Mouse (Mus musculus): ENCODE measurements at regions not wholly inside any gene's neighbourhood (a gene's known extent, or its start where the extent isn't known, plus 50 kb on each side); places are given as distances from the start of the nearest gene placed in this dataset.

DNA sequence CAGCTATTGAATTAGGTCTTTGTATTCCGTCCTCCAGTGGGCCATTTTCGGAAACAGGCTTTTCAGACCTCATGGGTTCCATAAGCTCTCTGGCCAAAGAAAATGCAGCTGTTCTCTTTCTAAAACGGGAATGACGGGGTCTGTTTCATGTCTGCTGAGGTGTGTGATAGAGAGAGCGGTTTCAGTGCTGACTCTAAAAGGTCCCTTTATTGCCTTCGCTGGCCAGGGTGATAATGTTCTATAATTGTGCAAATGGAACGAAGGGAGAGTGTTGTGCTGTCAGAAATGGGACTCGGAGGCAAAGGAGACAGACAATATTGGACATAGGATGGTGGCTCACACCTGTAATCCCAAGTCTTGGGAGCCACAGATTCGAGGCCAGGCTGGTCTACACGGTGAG is 53.5 kb upstream of the Osbpl8 start:
- DNase-seq (ENCODE audit: low spot score in 2 of 2) = no peak

DNA sequence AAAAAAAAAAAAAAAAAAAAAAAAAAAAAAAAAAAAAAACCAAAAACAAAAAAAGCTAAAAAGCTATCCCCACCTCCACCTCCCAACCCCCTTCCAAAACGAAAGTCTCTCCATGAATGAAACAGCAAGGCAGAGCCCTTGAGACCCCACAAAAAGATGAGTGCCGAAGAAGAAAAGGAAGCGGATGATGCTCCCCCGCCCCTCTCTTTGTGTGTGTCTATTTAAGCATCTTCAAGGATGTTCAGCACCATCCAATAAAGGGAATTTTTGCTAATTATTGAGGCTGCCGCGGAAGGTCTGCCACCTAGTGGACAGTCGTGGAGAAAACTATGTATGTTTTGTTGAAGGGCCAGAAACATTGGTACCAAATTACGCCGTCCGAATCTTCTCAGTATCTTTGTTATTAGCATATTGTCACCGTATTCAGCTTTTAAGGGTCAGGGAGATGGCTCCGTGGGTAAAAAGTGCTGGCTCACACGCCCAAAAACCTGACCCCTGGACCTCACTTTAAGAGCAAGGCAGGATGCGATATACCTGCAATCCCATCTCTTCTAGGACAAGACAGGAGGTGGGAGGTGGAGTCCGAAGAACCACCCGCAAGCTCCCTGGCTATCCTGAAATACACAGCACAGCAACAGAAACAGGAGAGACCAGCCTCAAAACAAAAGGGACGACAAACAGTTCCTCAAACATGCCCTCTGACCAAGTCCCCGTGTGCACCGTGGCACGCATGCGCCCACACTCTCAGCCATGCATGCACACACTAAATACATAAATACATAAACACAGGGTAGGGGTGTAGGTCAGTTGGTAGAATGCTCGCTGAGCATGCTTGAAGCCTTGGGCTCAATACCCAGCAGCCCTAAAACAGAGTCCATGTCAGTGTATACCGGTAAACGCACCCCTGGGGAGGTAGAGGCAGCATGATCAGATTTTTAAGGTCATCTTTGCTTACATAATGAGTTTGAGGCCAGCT is 55.6 kb upstream of the Osbpl8 start:
- DNase-seq (ENCODE audit: low spot score in 2 of 2) = peak; percentile 53 to 74

DNA sequence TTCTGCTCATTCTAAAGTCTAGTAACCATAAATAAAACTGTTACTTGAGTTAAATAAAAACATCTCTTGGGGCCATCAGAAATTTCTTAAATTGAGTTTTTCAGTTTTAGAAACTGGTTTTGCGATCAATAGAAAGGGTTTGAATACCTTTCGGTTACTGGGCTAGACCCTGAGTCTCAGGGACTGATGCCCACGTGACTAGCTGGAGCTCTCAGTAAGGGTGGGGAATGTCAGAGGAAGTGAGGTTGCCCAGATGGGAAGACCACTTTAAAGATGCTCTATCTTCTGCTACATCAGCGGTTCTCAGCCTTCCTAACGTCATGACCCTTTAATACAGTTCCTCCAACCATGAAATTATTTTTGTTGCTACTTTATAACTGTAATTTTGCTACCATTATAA is 56.7 kb upstream of the Osbpl8 start:
- no peak for DNase-seq (ENCODE audit: low spot score in 2 of 2)

DNA sequence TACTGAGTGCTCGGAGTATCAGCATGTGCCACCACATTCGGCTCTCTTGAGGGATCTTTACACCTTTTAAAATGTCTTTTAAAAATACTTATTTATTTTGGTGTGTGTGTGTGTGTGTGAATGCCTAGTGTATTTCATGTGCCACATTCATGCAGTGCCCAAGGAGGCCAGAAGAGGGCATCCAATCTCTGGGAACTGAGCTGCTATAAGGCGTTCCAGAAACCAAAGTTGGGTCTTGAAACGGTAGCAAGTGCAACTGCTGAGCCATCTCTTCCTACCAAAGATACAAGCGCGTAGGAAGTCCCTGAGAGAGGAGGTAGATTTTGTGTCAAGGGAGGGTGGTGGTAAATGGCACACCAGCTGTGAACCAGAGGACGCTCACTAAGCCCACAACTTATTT is 57.2 kb upstream of the Osbpl8 start:
- peak; percentile 67 to 83 for DNase-seq (ENCODE audit: low spot score in 2 of 2)

DNA sequence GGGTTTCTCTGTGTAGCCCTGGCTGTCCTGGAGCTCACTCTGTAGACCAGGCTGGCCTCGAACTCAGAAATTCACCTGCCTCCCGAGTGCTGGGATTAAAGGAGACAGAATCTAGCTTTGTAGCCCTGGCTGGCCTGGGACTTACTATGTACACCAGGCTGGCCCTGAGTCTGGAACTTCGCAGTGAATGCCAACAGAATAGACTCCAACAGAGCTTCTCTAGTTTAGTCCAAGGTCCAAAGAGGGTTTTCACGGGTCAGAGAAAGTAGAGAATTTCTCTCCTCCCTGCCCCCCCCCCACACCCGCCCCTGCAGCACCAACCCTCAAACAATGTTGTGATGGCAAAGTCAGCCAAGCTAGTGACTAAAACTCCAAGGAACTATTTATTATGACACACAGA is 58.1 kb upstream of the Osbpl8 start:
- DNase-seq (ENCODE audit: low spot score in 2 of 2) = no peak

DNA sequence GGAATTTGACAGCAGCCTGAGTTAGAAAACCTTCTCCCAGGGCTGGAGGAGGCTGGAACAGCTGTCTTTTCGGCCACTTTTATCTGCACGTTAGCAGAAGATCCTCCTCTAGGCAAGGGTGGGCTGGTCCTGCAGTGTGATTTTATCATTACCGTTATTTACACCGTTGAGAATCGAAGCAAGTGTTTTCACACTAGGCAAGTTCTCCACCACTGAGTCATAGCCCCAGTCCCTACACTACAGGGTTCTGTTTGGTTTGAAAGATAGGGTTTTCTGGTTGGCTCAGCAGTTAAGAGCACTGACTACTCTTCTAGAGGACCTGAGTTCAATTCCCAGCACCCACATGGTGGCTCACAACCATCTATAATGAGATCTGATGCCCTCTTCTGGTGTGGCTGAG is 58.9 kb upstream of the Osbpl8 start:
- no peak for DNase-seq (ENCODE audit: low spot score in 2 of 2)

DNA sequence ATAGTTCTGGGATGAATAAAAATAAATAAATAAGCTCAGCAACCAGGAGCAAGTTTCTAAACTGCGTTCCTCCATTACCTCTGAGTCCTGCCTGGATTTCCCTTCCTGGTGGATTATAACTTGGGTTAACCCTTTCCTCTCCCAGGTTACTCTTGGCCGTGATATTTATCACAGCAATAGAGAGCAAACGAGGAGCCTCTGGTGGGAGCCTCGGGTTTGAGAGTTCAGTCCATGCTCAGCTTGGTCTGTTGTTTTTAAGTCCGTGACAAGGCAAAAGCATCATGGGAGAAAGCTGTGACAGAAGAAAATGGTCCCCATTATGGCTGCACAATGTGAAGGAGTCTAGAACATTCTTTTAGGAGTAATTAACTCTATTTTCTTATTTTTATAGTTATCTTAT is 61.0 kb upstream of the Osbpl8 start:
- DNase-seq (ENCODE audit: low spot score in 2 of 2) = no peak

DNA sequence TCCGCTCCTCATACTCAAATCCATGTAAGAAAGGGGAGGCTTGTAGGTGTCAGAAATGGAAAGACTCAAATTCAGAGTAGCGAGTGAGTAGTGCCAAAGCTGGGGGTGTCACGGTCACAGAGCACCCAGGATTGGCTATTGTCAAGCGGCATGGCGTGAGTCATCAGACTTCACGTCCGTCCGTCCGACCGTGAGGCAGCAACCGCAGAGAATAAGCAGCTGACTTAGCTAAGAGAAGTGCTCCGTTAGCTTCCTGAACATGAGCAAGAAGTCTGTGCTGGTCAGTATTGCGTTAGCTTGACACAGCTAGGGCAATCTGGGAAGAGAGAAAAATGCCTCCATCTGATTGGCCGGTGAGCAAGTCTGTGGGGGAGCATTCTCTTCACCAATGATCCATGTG is 61.5 kb upstream of the Osbpl8 start:
- peak in 1 of 2 experiments; percentile 32 for DNase-seq (ENCODE audit: low spot score in 2 of 2)

DNA sequence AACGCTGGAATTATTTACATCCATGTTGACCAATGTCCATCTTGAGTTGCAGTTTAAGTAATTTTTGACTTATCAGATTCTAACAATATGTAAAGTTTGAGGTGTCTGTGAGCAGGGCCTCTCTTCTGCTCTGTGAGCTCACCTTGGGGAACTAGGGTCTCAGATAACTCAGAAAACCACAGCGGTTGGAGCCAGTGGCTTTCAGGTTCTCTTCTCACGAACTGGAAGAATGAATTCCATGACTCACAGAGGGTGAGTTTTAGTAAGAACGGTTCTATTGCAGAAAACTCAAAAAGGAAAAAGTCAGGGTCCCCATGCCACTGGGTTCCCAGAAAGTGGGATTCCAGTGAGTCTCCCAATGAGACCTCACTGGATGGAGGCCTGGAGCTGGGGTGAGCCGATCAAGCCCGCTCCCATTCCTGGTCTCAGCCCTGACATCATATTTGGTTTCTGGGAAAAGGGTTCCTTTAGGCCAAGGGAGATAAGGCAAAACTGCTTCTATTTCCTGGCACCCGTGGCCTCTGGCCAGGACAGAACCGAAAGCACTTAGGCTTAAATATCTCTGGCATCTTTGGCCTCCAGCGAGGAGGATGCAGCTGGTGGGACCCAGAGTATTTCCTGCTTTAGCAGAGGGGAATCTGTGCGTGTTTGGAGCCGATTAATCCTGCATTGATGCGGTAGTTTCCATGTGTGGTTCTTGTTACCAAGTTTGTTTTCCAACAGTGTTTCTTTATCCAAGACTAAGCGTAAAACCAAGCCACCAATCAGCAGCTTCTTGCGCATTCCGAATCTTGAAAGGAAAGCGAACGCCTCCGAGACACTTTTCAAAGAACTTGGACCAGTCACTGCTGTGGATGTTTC is 62.4 kb upstream of the Osbpl8 start:
- peak in 1 of 2 experiments; percentile 35 for DNase-seq (ENCODE audit: low spot score in 2 of 2)

DNA sequence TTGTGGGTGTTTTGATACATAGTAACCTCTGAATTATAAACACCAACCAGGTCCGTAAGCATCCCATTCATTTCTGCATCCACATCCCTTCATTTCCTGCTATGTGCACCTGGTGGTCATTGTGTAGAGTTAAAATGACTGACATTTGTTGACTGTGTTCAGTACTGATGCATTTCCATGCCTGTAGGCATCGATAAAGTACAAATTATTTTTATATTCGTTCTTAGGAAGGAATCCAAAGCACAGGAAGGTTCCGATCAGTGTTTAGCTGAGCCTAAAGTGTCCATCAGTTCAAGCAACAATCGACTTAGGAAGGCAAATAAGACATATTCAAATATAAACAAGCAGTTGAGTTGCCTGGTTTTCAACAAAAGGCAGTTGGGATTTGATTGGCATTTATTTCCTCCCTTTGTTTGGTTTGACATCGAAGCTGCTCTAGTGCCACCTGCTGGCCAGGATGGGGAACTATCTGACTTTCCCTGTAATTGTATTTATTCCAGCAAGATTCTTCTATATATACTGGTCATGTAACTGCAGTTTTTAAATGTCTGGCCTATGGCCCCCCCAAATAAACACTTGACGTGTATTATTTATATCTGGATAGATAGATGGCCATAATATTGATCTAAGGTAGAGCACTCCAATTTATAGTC is 64.6 kb upstream of the Osbpl8 start:
- DNase-seq (ENCODE audit: low spot score in 2 of 2) = peak; percentile 41 to 76

DNA sequence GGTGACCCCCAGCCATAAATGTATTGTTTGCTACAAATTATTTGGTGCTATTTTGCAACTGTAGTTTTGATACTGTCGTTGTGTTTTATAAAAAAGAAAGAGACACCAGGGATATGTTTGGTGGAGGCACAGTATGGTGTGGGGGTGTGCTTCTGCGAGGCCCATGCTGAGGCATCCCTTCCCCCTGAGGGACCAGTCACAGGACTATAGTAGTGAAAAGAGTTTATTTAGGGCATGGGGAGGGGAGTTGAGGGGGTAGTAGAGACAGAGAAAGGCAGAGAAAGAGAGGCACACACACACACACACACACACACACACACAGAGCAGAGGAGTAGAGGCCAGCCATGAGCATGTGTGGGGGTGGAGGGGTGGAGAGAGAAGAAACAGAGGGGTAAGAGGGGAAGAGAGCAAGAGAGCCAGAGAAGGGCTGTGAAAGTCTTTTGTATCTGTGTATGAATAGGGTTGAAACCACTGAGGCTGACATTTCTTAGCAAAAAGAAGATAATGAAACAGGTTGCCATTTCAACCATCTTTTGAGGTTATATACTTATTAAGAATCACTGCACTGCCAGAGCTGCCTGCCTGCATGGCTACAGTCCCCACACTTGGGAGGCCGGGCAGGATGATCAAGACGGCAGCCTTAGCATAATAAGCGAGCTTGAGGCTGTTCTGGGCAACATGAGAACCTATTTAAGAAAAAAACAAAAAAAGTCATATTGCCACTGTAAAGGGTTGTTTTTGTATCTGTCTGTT is 65.3 kb upstream of the Osbpl8 start:
- DNase-seq (ENCODE audit: low spot score in 2 of 2) = no peak

DNA sequence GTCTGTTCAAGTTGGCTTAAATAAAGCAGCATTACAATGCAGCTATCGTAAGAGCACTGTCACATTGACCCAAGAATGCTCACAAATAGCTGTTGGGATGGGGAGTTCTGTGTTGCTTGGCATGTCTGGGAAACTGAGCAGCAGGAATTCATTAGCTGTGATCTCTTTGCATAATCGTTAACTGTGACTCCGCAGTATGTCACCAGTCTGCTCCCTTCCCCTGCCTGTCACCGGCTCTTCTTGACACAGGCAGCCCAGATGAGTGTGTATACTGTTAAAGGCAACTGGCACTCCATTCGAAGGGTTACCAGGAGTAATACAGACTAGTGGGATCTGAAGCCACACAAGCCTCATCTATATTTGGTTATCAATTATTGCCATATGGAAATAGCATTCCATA is 67.3 kb upstream of the Osbpl8 start:
- DNase-seq (ENCODE audit: low spot score in 2 of 2) = no peak

DNA sequence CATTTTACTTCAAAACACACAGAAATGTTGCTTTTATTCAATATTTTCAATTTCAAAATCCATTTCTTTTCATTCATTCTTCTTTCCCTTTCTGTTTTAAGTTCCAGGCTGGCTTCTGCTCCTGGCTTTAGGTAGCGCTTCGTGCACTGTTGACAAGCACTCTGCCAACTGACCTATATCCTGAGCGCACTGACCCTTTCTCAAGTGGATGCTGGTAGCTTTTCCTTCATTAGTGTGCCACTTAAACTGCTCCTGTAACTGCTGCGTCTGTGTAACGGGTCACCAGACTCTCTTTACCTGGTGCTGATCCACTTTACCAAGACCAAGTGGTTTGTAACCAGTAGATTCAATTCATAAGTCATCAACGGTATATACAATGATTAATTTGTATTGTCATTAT is 67.7 kb upstream of the Osbpl8 start:
- DNase-seq (ENCODE audit: low spot score in 2 of 2) = no peak

DNA sequence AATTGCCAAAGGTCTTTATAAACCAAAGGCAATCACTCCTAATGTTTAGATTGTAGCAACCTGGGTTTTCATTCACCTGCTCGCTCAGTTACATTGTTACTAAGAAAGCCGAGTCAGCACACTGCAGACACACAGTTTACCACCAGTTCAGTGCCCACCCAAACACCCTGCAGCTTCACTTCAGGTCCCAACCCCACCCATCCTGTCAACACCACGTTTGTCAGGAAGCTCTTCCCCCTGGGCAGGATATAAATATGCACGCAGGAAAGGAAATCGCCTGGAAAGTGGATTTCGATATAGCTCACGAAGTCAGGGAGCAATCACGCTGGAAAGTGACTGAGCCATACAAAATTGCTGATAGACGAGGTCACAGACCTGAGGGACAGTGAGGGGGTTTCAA is 70.1 kb upstream of the Osbpl8 start:
- no peak for DNase-seq (ENCODE audit: low spot score in 2 of 2)

DNA sequence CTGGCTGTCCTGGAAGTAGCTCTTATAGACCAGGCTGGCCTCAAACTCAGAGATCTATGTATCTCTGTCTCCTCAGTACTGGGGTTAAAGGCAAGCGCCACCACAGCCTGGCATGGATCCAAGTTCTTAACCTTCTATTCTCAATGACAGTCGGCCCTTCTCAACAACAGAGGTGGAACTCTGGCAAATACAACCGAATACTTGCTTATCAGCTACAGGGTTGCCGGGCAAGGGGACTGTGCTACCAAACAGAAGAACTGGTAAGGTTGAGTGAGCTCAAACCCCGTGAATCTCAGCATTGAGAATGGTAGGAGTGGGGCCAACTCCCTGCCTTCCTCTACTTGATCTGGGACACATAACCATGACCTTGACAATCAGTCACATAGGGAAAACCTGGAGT is 75.2 kb upstream of the Osbpl8 start:
- no peak for DNase-seq (ENCODE audit: low spot score in 2 of 2)

DNA sequence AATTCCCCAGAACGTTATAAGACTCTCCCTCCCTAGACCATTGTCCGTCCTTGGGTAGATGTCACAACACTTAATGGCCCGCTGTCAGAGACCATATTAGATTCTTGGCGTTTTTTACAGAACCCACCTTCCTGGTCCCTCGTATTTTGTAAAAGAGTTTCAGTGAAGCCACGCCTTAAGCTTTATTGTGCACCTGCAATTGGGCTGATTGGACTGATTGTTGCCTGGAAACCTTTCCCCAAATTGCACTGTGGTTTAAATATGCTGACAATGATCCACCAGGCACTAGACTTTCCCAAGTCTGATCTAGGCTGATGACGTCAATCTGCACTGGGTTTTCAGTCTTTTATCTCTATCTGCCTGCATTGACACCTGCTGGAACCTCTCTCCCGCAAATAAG is 75.6 kb upstream of the Zdhhc17 start:
- DNase-seq (ENCODE audit: low spot score in 2 of 2) = no peak

DNA sequence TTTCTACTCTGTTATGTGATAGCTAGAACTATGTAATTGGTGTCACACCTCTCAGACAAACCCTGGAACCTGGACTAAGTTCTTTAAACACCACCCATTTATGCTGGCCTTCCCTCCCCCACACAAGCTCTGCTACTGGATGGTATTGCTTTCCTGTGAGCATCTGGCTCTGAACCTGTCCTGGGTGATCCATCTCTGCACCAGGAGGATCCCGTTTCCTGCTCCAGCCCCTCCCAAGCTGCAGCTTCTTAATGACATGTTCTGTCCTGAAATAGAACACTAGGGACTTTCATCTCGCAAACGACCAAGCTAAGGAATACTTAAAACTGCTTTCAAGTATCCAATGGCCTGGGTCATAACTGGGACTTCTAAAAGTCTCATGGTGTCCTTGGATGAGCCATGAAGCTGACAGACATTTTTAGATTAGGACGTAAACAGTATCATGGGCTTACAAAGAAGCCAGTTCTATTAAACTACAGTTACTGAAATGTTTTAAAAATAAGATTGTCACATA is 74.4 kb upstream of the Zdhhc17 start:
- no peak for DNase-seq (ENCODE audit: low spot score in 2 of 2)

DNA sequence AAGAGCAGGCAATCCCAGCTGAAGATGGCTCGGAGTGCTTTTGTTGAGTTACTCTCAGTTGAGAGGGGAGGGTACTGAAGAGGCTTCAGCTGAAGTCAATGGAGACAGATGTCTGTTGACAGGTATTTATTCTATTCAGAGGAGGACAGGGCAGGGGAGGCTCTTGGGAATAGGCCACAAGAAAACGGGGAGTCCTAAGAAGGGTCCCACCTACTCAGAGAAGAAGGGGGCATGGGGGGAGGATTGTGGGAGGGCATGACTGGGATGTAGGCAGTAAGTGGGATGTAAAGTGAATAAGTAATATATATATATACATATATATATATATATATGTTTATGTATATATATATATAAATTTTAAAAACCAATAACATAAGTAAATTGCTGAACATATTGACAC is 73.9 kb upstream of the Zdhhc17 start:
- DNase-seq (ENCODE audit: low spot score in 2 of 2) = no peak

DNA sequence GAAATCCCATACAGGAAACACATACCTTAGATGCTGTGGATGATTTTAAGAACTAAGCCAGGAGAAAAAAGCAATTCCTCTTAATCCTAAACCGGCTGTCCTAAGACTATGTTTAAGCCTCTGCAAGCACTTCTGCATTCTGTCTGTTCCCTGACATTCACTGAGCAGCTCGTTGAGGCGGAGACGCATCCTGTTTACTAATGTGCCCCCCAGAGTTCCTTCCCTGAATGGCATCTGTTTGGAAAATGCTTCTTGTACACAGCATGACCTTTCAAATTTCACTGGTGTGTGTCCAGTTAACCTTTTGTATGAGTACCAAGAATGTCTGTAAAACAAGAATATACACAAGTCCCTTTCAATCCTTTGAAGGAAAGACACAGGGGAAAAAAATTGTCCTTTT is 73.4 kb upstream of the Zdhhc17 start:
- no peak for DNase-seq (ENCODE audit: low spot score in 2 of 2)

DNA sequence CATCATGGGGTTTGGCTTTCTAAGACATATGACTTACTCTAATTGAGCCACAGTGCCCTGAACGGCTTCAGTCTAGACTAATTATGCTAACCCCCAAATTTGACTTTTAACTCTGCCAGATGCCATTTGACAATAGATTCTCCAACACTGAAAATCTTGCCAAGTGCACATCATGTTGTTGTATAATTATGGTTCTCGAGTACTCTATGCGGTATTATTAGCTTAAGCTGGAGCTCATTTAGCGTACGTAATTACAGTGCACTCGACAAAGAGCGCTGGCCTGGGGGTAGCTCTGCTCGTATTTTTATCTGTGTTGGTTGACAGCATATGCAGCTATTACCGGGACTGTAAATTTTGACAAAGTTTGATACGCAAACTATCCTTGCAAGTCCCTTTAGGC is 70.4 kb upstream of the Zdhhc17 start:
- DNase-seq (ENCODE audit: low spot score in 2 of 2) = no peak

DNA sequence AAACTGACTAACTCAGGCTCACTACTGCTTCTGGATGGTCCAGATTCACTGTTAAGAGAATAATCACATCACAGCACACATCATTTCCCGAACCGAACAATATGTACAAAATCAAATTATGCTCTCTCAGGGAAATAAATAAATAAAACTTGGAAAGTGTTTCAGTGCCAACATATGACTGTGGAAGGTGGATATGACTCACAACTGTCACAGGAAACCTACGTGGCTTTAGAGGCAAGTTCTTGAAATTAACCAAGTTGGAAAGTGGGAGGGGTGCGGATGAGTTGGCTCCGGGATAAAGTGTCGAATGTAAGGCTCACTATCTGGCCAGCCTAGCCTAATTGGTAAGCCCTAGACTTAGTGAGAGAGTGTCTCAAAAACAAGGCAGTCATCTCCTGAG is 69.1 kb upstream of the Zdhhc17 start:
- DNase-seq (ENCODE audit: low spot score in 2 of 2) = no peak
